Comparison of ENCODE assay signal across 8 mouse cellular contexts in the genomic region with DNA sequence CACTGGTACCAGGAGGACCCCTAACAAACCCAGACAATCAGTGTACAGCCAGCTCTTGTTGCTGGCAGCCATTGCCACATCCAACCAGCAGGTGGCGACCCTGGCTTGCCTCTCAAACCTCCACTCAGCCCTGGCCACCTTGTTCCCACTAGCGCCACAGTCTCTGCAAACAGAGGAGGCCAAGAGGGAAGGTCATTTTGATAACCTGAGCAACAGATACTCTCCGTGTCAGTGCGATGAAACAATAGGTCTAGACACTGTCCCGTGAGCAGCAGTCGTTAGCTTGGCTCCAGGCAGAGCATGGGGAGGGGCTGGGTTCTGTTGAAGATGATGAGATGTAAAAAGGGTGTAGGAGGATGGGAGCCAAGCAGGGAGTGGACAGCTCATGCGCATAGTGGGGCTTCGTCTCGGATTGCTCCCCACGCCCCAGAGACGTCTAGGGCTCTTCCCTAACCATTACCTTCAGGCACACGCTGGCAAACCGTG. TPM values are rescaled to one million over a fixed set of nuclear protein-coding genes. Genes with fewer than 3 reads are reported as not detected.
DNase-seq lines count a peak whose midpoint lies in the region; ATAC-seq lines count a peak whose summit lies in the region.

No protein-coding gene starts in this region.

- no peak overlapping the region for H3K4me3 ChIP-seq in embryonic facial prominence, embryonic 11.5 days (ENCODE audit: low read depth, low read length)
- H3K4me3 ChIP-seq in kidney, embryonic 14.5 days (ENCODE audit: low read length), result no peak overlapping the region
- H3K4me3 ChIP-seq in limb, embryonic 15.5 days, result no peak overlapping the region

- H3K9ac ChIP-seq in embryonic facial prominence, embryonic 11.5 days (replicated peaks; ENCODE audit: low read length), result no peak overlapping the region
- no peak overlapping the region for H3K9ac ChIP-seq in kidney, embryonic 14.5 days (ENCODE audit: low read depth, low read length)
- no peak overlapping the region for H3K9ac ChIP-seq in limb, embryonic 15.5 days

- H3K9me3 ChIP-seq in embryonic facial prominence, embryonic 11.5 days (replicated peaks; ENCODE audit: control insufficient read depth, low read length), result no peaks in the 10 kb centered on the region
- no peaks in the 10 kb centered on the region for H3K9me3 ChIP-seq in kidney, embryonic 14.5 days (ENCODE audit: control insufficient read depth, low read length)
- no peaks in the 10 kb centered on the region for H3K9me3 ChIP-seq in limb, embryonic 15.5 days

- 30% methylated on average over 13 of the region's 13 CpGs for WGBS in embryonic facial prominence, embryonic 11.5 days
- 30% methylated on average over 13 of the region's 13 CpGs for WGBS in kidney, embryonic 14.5 days
- 27% methylated on average over 13 of the region's 13 CpGs for WGBS in limb, embryonic 15.5 days

- H3K4me1 ChIP-seq in embryonic facial prominence, embryonic 11.5 days (ENCODE audit: control insufficient read depth, insufficient read depth, low read length), result no peaks in the 10 kb centered on the region
- H3K4me1 ChIP-seq in kidney, embryonic 14.5 days (ENCODE audit: control insufficient read depth, insufficient read depth, low read length), result no peaks in the 10 kb centered on the region
- H3K4me1 ChIP-seq in limb, embryonic 15.5 days, result peaks cover 14% of the 10 kb centered on the region; the same call in 1 of the 2 replicates

- H3K27me3 ChIP-seq in embryonic facial prominence, embryonic 11.5 days (ENCODE audit: control insufficient read depth, insufficient read depth, low read length), result no peaks in the 10 kb centered on the region
- H3K27me3 ChIP-seq in kidney, embryonic 14.5 days (ENCODE audit: control insufficient read depth, insufficient read depth, low read length), result no peaks in the 10 kb centered on the region
- no peaks in the 10 kb centered on the region for H3K27me3 ChIP-seq in limb, embryonic 15.5 days

- no peak overlapping the region for H3K4me2 ChIP-seq in embryonic facial prominence, embryonic 11.5 days (ENCODE audit: low read depth, low read length)
- H3K4me2 ChIP-seq in kidney, embryonic 14.5 days (replicated peaks; ENCODE audit: low read depth, low read length), result no peak overlapping the region
- no peak overlapping the region for H3K4me2 ChIP-seq in limb, embryonic 15.5 days

- H3K27ac ChIP-seq in embryonic facial prominence, embryonic 11.5 days (replicated peaks; ENCODE audit: low read depth, low read length), result no peak overlapping the region
- H3K27ac ChIP-seq in kidney, embryonic 14.5 days (ENCODE audit: low read depth, low read length), result no peak overlapping the region
- no peak overlapping the region for H3K27ac ChIP-seq in limb, embryonic 15.5 days

- DNase-seq in 3T3-L1 (ENCODE audit: low read depth, low spot score), result peak; percentile 77
- peak; percentile 84 for DNase-seq in adrenal gland, postnatal 14 days
- peak; percentile 82 for DNase-seq in embryonic facial prominence, embryonic 11.5 days (ENCODE audit: low spot score)
- DNase-seq in heart, adult 9 months (ENCODE audit: low spot score in 2 of 2), result peak; percentile 59 to 75
- peak; percentile 80 for DNase-seq in neural tube, embryonic 10.5 days (ENCODE audit: extremely low spot score, low spot score)
- DNase-seq in testis, postnatal 14 days (ENCODE audit: low spot score), result peak; percentile 51

- ATAC-seq in embryonic facial prominence, embryonic 11.5 days (replicated peaks; ENCODE audit: insufficient number of reproducible peaks, low FRiP score, low TSS enrichment, low read depth), result peak; percentile 72; the same call in 1 of the 2 replicates
- peak; percentile 83 for ATAC-seq in kidney, embryonic 14.5 days (ENCODE audit: low FRiP score, low TSS enrichment)
- peak; percentile 69; the same call in 1 of the 2 replicates for ATAC-seq in limb, embryonic 15.5 days (ENCODE audit: insufficient number of reproducible peaks, low FRiP score, low TSS enrichment, low read depth)

- H3K36me3 ChIP-seq in embryonic facial prominence, embryonic 11.5 days (replicated peaks; ENCODE audit: control insufficient read depth, insufficient read depth, low read depth, low read length), result no peaks in the 10 kb centered on the region
- H3K36me3 ChIP-seq in kidney, embryonic 14.5 days (ENCODE audit: control insufficient read depth, insufficient read depth, low read length), result no peaks in the 10 kb centered on the region
- H3K36me3 ChIP-seq in limb, embryonic 15.5 days, result no peaks in the 10 kb centered on the region

RNA-seq across cellular contexts. Expression of a gene that starts 19.6 kb away (rescaled TPM):
- not detected in 2 replicates for total RNA-seq in adrenal gland, postnatal 14 days (2021)
- polyA plus RNA-seq in embryonic facial prominence, embryonic 11.5 days (2014; fragmentation: Nextera tagmentation; extraction: Ambion mirVana), result 0.52 and 1.1 TPM in 2 replicates
- 0.19 and 0.69 TPM in 2 replicates for polyA plus RNA-seq in kidney, embryonic 14.5 days (2014; fragmentation: Nextera tagmentation; extraction: Ambion mirVana)
- polyA plus RNA-seq in limb, embryonic 15.5 days (2015; fragmentation: Nextera tagmentation; extraction: Ambion mirVana), result 0.36 and 0.42 TPM in 2 replicates

RNA-seq across cellular contexts. Expression of a gene that starts 19.7 kb away (rescaled TPM):
- 0.11 and 0.41 TPM in 2 replicates for total RNA-seq in adrenal gland, postnatal 14 days (2021)
- polyA plus RNA-seq in embryonic facial prominence, embryonic 11.5 days (2014; fragmentation: Nextera tagmentation; extraction: Ambion mirVana), result 0.11 and 0.18 TPM in 2 replicates
- 0.19 and 0.22 TPM in 2 replicates for polyA plus RNA-seq in kidney, embryonic 14.5 days (2014; fragmentation: Nextera tagmentation; extraction: Ambion mirVana)
- 0.17 and 0.22 TPM in 2 replicates for polyA plus RNA-seq in limb, embryonic 15.5 days (2015; fragmentation: Nextera tagmentation; extraction: Ambion mirVana)

RNA-seq across cellular contexts. Expression of a gene that starts 54.3 kb away (rescaled TPM):
- total RNA-seq in adrenal gland, postnatal 14 days (2021), result 45.3 and 47.0 TPM in 2 replicates
- polyA plus RNA-seq in embryonic facial prominence, embryonic 11.5 days (2014; fragmentation: Nextera tagmentation; extraction: Ambion mirVana), result 200 and 208 TPM in 2 replicates
- 174 and 188 TPM in 2 replicates for polyA plus RNA-seq in kidney, embryonic 14.5 days (2014; fragmentation: Nextera tagmentation; extraction: Ambion mirVana)
- polyA plus RNA-seq in limb, embryonic 15.5 days (2015; fragmentation: Nextera tagmentation; extraction: Ambion mirVana), result 258 and 267 TPM in 2 replicates
